Mouse (Mus musculus) erythroid progenitor cell, adult 5-6 weeks (primary cell): Measurements from ENCODE around the gene Atp2b2. TPM values are rescaled to one million over a fixed set of nuclear protein-coding genes. Genes with fewer than 3 reads are reported as not detected.
A peak's percentile ranks its signal among the peaks of the same experiment; 100 is the strongest.
"Not testable (repeated sequence)": the region's sequence is repeated elsewhere in the genome, so short reads cannot be mapped to it uniquely, and the experiment has no call there.

ENCODE experiments used
- ATAC-seq: replicated peaks from 2 replicates; pipeline ENCODE4 v1.8.0; 2016; ENCODE audit warnings: moderate number of reproducible peaks, mild to moderate bottlenecking, moderate TSS enrichment, inconsistent platforms; ENCODE audit not compliant: poor library complexity, low FRiP score, severe bottlenecking
- total RNA-seq, 2 experiments: library from RNA; stranded (forward) in 1 of 2; stranded (reverse) in 1 of 2; fragments of 150-400 nt in 1 of 2; fragments of 186-747, 209-891 nt in 1 of 2; gene quantifications; 2 replicates each; pipeline versions ENCODE4 v1.2.3 to v1.2.4; 2015 to 2017; ENCODE audit warnings: low replicate concordance in 2 of 2

The Atp2b2 gene
- total RNA-seq, 2 experiments from 2014 or later: not detected

DNA sequence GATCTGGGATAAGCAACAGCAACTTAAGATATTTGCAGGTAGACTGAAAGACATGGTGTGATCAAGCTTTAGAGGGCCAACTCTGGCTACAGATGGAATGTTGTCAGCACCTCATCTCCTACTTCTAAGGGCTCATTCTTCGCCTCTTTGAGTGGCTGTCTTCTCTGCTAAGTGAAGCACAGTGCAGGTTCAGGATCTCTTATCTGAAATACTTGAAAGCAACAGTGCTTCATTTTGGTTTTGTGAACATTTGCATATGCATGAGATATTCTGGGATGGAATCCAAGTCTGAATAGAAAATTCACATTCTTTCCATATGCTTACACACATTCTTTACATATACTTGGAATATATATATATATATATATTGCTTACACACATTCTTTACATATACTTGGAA, 300.1 kb downstream of the Atp2b2 start:
- no peak for ATAC-seq

DNA sequence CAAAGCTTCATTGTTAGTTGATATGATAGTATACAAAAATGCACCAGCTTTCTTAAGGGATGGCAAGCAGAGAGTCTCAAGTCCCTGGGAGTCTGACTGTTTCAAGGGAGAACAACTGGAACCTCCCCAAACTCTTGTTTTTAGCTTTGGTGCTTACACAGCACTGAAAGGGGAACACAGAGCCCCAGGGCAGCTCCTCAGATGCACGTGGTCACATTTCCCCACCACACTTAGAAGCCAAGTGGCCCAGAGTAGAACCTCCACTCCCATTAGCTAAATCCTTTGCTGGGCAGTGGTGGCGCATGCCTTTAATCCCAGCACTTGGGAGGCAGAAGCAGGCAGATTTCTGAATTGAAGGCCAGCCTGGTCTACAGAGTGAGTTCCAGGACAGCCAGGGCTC, 301.0 kb downstream of the Atp2b2 start:
- no peak for ATAC-seq

DNA sequence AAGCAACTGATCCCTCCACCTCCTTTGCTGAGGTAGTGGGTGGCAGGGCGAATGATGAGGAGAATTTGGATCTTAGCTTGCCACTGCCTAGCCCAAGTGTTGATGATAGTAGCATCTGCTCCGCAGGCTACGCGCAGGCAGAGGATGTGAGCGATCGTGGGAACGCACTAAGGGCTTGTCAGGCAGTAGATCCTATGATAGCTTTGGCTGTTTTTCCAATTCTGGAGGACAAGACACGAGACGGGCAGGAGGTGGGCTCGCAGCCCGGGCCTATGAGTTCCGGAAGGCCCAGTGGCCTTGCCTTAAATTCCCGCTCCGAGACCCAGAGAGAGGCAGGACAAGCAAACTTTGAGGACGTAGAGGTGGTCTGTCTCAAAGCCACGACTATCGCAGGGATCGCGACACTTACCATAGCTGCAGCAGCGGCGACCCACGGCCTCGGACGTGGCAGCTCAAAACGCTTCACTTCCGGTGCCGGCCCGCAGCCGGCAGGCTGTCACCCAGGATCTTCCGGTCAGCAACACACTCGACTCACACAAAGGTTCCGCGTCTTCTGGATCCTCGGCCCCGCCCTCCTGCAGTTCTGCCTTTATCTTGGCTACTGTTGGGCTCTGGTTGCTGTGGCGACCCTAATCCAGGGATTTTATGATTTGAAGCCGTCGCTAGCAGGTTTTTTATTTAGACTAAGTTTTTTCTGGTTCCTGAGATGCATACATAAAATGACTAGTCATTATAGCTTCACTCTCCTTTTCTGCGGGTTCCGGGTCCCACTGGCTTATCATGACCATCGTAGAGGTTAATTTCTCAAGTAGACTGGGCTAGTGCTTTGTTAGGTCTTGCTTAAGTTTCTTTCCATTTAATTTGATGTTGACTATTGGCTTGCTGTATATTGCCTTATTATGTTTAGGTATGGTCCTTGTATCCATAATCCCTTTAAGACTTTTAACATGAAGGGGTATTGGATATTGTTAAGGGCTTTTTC, 301.9 kb downstream of the Atp2b2 start, which contains the start of gene Sec13:
Gene Sec13, minus strand, starts transcription at position 508 of the 982 bp plus-strand sequence.
- peak; percentile 89 for ATAC-seq

DNA sequence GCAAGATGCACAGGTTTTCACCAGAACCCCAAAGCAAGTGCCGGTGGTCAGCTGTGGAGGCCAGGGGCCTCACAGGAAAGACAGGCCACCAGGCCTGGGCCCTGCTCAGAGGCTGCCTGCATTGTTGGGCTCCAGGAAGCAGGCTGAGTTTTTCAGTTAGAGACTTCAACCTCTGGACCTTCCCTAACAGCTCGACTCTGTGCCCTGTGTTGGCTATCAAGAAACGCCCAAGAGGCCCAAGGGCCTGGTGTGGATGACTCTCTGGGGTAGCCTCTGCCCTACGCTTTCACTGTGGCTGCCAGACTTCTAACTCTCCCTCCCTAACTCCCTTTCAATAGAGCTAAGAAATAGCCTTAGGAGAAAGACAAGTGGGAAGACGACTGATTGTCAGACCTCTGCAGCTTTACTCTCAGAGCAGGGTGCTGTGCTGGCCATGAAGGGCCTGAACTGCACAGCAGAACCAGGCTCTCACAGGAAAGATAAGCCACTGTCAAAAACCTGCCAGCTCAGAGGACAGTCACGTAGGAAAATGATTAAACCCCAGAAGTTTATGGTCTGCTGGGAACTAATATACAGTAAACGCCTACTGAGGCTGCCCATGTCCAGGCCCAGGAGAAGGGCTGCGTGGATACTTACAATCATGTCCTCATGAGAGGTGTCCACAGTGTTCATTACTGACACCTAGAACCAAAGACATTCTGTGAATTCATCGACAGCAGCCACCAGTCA, 304.9 kb downstream of the Atp2b2 start:
- no peak for ATAC-seq

DNA sequence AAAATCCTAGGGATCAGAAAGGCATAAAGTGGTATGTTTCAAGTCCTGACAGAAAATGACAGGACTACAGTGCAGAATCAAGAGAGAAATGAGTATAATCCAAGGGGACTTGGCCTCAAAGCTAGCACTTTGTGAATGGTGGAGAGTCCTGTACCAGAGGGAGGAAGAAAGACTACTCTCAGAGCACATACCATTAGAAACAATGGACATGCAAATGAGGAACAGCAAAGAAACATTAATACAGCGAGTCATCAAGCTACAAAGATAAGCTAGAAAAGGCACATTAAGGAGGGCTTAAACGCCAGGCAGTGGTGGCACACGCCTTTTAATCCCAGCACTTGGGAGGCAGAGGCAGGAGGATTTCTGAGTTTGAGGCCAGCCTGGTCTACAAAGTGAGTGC, 311.1 kb downstream of the Atp2b2 start:
- no peak for ATAC-seq

DNA sequence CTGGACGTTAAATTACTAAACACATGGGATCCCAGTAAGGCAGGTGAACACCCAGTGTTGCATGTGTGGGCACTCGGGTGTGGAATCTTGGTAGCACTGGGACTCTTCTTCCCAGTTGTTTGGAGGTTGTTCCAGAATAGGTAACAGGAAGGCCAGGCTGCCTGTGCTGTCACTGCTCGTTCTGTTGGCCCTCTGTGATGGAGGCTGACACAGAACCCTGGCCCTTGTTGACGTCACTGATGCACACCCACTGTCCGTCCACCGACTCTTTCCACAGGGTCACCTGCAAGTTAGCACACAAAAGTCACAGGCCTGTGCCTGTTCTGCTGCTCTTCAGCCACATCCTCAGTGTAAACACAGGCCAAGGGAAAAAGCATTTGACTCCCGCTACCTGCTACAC, 314.2 kb downstream of the Atp2b2 start:
- ATAC-seq: no peak

DNA sequence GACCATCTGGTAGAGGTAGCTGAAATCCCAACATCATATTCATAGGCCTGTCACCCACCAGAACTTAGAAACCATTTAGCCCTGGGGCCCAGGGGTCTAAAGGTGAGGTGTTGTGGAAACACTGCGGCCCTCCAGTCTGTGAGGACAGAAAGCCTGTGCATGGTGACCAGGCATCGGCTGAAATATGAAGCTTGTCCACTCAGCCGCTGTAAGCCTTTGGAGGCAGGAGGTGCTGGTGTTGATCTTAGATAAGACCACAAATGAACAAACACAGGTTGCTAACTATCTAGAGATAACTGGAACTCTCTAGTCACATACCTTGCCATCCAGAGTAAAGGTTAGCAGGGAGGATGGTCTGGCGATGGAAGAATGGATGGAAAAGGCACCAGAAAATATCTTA, 321.4 kb downstream of the Atp2b2 start:
- ATAC-seq: no peak

DNA sequence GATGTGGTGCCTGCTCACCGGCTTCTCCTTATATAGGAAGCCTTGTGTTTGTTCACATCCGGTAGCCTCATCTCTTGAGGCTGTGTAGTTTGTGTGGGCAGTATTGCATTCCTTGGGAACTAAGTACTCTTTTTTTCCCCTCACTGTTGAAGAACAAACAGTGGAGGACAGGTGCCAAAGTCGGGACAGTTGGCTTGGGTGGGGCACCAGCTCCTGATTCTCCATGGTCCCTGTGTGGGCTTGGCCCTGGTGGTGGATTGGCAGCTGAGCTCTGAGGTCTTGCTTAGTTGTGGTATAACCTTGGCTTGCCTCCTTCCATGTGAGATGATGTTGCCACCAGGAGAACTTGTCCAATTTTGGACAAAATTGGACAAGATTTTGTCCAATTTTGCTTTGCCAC, 322.5 kb downstream of the Atp2b2 start, which contains the start of gene Ghrl:
Gene Ghrl, minus strand, starts transcription at position 3 of the 400 bp plus-strand sequence.
- ATAC-seq: no peak

DNA sequence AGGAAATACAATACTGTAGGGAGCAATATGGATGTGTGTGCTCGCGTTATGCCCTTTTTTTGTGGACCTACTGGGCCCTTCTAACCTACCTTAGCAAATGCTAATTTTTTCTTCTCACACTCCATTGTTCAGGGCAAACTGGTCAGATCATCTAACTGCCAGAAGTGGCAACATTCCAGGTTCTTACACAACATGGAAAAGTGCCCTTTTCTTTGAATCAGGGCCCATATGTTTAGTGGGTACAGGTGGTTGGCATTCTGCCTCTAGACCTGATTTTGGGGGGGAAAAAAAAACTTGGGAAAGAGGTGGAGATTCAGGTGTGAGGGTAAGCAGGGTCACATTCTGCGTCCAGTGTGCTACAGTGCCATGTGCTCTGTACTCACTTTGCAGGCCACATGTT, 324.9 kb downstream of the Atp2b2 start:
- no peak for ATAC-seq

DNA sequence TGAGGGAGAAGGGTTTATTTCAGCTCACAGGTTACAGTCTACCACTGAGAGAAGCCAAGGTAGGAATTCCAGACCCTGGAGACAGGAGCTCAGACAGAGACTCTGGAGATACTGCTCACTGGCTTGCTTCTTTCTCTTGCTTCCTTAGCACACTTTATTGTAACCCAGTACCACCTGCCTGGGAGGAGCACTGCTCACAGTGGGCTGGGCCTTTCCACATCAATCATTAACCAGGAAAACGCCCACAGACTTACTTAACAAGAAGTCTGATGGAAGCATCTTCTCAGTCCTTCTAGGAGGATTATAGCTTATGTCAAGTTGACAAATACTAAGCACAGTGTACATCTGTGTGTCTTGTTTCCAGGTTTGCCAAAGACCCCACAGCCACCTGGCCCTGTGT, 327.6 kb downstream of the Atp2b2 start:
- ATAC-seq: no peak

DNA sequence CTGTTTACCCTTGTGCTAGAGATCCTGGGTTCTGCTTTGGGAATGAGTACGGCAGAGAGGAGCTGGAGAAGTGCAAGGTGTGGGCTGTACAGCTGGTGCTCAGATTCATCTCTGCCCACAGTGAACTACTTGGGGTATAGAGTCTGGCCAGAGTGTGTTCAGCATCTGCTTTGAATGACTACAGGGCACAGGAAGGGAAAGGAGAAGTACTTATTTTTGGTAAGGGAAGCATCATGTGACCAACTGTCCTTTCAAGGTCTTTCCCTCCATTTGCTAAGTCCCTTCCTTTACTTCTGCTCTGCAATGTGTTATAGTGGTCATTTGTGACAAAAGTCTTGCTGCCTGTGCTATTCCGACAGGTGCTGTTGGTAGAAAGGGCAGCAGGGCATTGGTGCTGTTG, 328.1 kb downstream of the Atp2b2 start:
- no peak for ATAC-seq

DNA sequence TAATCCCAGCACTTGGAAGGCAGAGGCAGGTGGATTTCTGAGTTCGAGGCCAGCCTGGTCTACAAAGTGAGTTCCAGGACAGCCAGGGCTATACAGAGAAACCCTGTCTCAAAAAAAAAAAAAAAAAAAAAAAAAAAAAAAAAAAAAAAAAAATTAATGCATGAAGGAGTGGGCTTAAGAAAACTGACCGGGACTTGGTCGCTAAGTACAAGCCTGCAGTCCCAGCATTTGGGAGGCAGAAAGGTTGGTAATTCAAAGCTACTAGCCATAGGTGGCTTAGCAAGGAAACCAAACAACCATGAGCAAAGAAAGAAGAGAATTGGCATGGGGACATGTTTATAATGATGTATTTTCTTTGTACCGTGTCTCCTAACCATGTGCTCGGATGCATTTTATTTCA, 329.0 kb downstream of the Atp2b2 start:
- not testable (repeated sequence) for ATAC-seq

DNA sequence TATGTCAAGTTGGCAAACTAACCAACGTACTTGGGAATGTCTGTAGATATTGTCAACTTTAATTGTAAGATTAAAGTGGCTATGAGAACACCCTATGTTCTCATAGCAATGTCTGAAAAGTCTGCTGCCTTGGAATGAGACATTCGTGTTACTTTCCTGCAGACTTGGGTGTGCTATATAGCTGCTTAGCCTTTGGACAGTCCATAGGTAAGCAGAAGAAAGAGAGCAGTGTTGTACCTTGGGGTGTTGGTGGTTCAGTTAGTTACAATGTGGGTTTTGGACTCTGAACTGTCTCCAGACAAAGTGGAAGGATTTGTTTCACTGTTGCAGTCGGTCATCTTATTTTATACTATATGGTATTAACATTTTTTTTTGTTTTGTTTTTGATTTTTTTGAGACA, 329.7 kb downstream of the Atp2b2 start:
- no peak for ATAC-seq

DNA sequence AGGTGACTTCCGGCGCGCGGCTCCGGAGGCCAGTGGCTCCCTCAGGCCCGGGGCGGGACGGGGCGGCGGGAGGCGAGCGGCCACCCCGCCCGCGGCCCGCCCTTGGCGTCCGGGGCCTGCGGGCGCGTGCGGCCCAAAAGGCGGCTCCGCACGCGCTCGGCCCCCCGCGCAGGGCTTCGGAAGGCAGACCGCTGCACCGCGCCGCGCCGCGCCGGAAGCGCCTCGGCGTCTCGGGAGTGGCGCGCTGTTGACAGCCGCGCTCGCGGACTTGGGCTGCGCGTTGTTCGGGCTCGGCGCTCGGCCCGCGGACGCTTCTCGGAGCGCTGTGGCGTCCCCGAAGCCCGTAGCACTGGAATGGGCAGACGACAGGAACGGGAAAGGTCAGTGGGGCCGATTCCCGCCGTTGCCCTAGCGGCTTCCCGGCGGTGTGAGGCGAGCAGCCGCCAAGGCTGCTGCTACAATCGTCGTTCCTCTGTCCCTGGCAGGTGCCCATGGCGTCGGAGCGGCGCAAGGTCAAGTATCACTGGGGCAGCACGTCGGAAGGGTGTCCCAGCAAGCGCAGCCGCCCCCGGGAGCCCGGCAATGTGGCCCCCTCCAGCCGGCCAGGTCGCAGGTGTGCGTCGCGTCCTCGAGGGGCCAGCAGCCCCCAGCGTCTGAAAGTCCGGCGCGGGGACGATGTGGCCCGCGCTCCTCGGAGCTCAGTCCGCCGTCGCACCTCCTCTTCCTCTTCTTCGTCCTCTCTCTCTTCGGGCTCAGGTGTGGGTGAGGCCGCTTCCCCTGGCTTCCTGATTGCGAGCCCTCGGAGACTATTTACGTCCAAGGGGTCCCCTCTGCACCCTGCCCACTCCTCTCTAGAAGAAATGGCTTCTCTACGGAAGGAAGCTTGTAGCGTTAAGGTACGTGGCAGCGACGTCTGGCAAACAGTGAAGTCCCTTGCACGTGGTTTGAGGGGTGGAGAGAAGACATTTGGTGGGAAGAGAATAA, 344.9 kb downstream of the Atp2b2 start:
- peak; percentile 20; the same call in 1 of the 2 replicates for ATAC-seq

DNA sequence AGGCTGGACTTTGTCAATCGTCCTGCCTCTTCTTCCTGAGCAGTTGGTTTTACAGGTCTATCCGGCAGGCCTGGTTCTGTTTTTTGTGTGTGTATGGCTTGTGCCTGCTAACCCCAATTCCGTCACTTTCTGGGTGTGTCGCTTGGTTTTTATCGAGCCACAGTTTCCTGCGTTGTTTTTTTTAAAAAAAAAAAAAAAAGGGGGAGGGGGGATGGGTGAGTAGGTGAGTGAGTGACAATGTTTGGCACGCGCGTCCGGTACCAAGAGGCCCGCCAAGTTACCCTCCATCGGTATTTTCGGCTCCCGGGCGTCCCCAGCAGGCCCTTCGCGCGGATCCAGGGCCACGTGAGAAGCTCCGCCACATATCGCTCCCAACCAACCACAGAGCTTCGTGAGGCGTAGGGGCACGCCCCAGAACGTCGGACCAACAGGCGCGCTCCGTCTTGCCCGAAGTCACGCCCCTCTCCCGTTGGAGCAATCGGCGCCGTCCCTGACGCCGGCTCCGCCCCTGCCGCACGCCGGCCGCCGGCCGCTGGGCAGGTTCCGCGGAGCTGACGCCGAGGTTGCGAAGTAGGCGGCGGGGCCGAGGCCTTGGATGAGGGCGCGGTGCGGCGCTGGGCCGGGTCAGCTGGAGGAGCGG, 345.7 kb downstream of the Atp2b2 start, which contains the start of gene Tatdn2:
Gene Tatdn2, plus strand, starts transcription at position 469 of the 640 bp plus-strand sequence.
- ATAC-seq: peak; percentile 92

DNA sequence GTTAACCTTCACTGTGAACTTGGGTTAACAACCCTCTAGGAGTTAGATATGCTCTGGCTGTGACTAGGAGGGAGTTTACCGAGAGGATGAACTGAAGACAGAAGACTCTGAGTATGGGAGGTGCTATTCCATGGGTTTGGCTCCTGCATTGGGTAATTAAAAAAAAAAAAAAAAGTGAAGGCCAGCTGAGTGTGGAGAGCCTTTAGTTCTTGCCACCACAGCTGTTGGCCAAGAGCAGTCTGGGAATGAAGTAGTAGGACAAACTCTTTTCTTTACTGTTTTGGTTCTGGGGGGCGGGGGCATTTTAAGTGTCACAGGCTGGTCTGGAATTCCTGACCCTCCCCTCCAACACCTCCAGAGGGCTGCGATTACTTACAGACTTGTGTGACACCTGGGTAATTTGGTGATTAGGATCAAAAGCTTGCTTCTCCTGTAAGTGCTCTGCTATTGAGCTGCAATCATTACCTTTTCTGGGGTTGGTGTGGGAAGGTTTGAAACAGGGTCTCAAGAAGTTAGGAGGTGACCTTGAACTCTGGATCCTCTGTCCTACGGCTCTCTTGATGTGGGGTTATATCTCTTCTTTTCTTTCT, 346.6 kb downstream of the Atp2b2 start:
- ATAC-seq: no peak

DNA sequence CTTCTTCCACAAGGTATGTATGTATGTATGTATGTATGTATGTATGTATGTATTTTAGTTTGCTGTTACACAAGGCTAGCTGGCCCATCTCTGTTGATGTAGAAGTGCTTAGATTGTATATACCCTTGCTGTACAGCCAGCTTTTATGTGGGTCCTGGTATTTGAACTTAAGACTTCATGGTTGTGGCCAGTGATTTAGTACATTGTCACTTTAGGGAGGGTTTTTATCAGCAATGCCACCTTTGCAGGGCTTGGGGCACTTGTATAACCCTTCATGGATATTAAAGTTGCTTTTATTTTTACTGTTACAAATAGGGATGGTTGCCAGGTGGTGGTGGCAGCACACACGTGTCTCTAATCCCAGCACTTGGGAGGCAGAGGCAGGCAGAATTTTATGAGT, 347.2 kb downstream of the Atp2b2 start:
- no peak for ATAC-seq
